Mouse (Mus musculus) small intestine, adult 10 weeks (tissue): ENCODE measurements around the gene Rbm7. TPM values are rescaled to one million over a fixed set of nuclear protein-coding genes. Genes with fewer than 3 reads are reported as not detected.

Experiments
- polyA plus RNA-seq: library from polyadenylated mRNA; stranded (reverse); fragments of 350-450 nt; fragmentation: Illumina TruSeq; extraction: RNeasy Lipid Tissue Mini Kit (QIAGEN cat#74804); gene quantifications from one replicate; pipeline ENCODE4 v1.2.3, GENCODE M21; 2014; ENCODE audit warnings: low replicate concordance

Gene Rbm7
- polyA plus RNA-seq, result 88.2 TPM

DNA sequence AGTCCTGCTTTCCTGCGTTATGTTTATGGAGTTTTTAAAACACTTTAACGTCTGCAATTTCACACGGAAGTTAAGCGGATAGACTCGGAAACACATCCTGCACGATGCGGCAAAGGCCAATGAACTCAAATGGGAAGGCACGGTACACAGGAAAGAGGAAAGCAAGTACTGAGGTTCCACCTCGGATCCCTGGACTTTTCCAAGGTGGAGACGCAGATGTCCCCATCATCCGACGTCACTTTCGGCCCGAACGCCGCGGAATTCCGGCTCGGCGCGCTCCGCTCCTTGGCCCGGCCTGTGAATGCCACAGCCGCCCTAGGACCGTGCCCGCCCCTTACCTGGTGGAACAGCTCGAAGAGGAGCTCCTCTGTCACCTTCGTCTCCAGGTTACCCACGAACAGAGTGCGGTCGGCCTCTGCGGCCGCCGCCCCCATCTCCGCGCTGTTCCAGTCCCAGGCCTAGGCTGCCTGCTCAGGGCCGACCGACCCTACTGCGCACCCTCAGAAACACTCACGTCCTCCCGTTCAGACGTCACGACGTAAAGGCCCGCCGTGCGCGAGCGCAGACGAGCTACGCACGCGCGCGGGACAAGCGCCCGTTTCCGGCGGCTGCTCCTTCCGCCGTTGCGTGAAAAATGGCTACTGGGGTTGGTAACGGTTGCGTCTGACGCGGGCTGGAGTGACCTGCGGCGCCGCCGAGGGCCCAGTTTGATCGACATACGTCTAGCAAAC is at the start of gene Rbm7, which contains the start of gene Gm5617:
Gene Rbm7 (minus strand): TSS at position 483 of the 731 bp plus-strand sequence.
Gene Gm5617 (plus strand): TSS at position 626 of the 731 bp plus-strand sequence.

DNA sequence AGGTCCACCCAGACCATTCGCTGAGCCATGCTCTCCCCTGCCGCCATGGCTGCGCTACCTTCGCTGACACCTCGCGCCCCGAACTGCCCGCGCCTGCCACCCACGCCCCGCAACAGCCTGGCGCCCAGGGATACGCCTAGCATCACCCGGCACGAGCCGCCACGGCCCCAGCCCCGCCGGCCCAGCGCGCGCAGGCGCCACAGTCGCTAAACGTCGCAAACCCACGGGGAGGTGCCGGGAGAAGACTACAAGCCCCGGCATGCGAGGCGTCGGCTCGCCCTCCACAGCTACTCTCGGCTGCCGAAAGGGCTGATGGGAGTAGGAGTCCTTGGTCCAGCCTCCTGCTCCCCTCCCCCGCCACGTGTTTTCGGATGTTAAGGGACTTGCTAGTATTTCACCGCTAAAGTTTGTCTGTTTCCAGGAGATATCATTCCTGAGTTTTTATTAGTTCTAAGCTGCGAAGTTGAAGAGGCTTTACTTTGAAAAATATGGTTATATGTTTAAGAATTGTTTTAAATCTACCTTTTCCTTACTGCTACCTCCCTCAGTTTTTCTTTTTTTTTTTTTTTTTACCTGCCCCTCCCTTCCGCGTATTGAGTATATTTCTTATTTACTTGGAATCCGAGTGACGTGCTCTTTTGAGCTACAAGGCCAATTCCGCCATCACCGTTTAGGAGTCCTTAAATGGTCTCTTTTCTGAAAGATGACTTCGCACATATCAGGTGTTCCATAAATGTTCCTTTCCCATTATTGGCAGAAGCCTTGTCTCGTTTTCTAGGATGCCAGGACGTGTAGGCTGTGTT is 14.5 kb downstream of the Rbm7 start, which contains the start of gene Rexo2:
Gene Rexo2 (minus strand): TSS at position 213 of the 803 bp plus-strand sequence.

Other genes starting within 250 kb of the Rbm7 start
- 2.3 TPM for gene Nxpe2, start 141.8 kb downstream of the Rbm7 start, polyA plus RNA-seq
- gene Rexo2, start 14.7 kb downstream of the Rbm7 start, polyA plus RNA-seq, result 58.2 TPM
- not detected for gene Gm5617, start 143 bp upstream of the Rbm7 start, polyA plus RNA-seq
- gene Nnmt, start 109.9 kb upstream of the Rbm7 start, polyA plus RNA-seq, result 0.97 TPM